Mouse (Mus musculus) MEL (cell line): Measurements from ENCODE around the gene Samd9l. TPM values are rescaled to one million over a fixed set of nuclear protein-coding genes. Genes with fewer than 3 reads are reported as not detected.
"Not testable (repeated sequence)": the region's sequence is repeated elsewhere in the genome, so short reads cannot be mapped to it uniquely, and the experiment has no call there.

ENCODE experiments used
- DNase-seq: peaks from one replicate; pipeline ENCODE4 v3.0.0; 2011; ENCODE audit warnings: low read depth, low spot score
- H3K27ac ChIP-seq: 2 replicates; pipeline ENCODE4 v1.5.1; 2012; ENCODE audit warnings: low read depth, mild to moderate bottlenecking, control low read depth, low read length, moderate library complexity; ENCODE audit not compliant: control insufficient read depth
- H3K27me3 ChIP-seq, 2 experiments: fragments of 150-350 bp in 1 of 2; sonication (generic) in 1 of 2; 2 replicates each; pipeline ENCODE4 v1.6.1; 2012; ENCODE audit warnings: low read length in 2 of 2, mild to moderate bottlenecking in 2 of 2, improper control_type of control experiment in 1 of 2, moderate library complexity in 1 of 2; ENCODE audit not compliant: insufficient read depth in 2 of 2, control insufficient read depth in 1 of 2
- H3K36me3 ChIP-seq, 2 experiments: 2 replicates each; pipeline ENCODE4 v1.6.1; 2012 to 2014; ENCODE audit warnings: low read length in 2 of 2, improper control_type of control experiment in 1 of 2, inconsistent platforms in 1 of 2, mild to moderate bottlenecking in 1 of 2; ENCODE audit not compliant: insufficient read depth in 2 of 2, control insufficient read depth in 1 of 2
- H3K4me1 ChIP-seq, 2 experiments: fragments of 150-350 bp in 1 of 2; sonication (generic) in 1 of 2; 2 replicates each; pipeline ENCODE4 v1.6.1; 2012; ENCODE audit warnings: low read length in 2 of 2, improper control_type of control experiment in 1 of 2, mild to moderate bottlenecking in 1 of 2; ENCODE audit not compliant: insufficient read depth in 2 of 2, control insufficient read depth in 1 of 2
- H3K4me3 ChIP-seq, 2 experiments: fragments of 150-350 bp in 1 of 2; sonication (generic) in 1 of 2; 2 replicates each; pipeline ENCODE4 v1.5.1; 2012; ENCODE audit warnings: low read depth in 2 of 2, low read length in 2 of 2, mild to moderate bottlenecking in 2 of 2, moderate library complexity in 2 of 2, control low read depth in 1 of 2, improper control_type of control experiment in 1 of 2; ENCODE audit not compliant: control insufficient read depth in 1 of 2, insufficient read depth in 1 of 2
- H3K79me2 ChIP-seq: 2 replicates; pipeline ENCODE4 v1.6.1; 2012; ENCODE audit warnings: mild to moderate bottlenecking, low read length, moderate library complexity; ENCODE audit not compliant: control insufficient read depth, poor library complexity, insufficient read depth
- H3K9ac ChIP-seq: 2 replicates; pipeline ENCODE4 v1.6.1; 2012; ENCODE audit warnings: low read depth, mild to moderate bottlenecking, control low read depth, low read length, moderate library complexity; ENCODE audit not compliant: control insufficient read depth, poor library complexity, severe bottlenecking
- H3K9me3 ChIP-seq: fragments of 150-350 bp; sonication (generic); replicated peaks from 2 replicates; pipeline ENCODE4 v1.6.1; 2012; ENCODE audit warnings: mild to moderate bottlenecking, low read length, improper control_type of control experiment, moderate library complexity; ENCODE audit not compliant: insufficient read depth
- BHLHE40 ChIP-seq: IDR thresholded peaks from 2 replicates; pipeline ENCODE4 v1.6.1; 2012; ENCODE audit warnings: low read depth, mild to moderate bottlenecking, inconsistent platforms, low read length, improper control_type of control experiment, borderline replicate concordance
- HCFC1 ChIP-seq: IDR thresholded peaks from 2 replicates; pipeline ENCODE4 v1.6.1; 2012; ENCODE audit warnings: low read depth, mild to moderate bottlenecking, inconsistent platforms, low read length, improper control_type of control experiment, moderate library complexity
- MAZ ChIP-seq: IDR thresholded peaks from 2 replicates; pipeline ENCODE4 v1.6.1; 2012; ENCODE audit warnings: low read depth, mild to moderate bottlenecking, inconsistent platforms, low read length, improper control_type of control experiment
- MXI1 ChIP-seq: IDR thresholded peaks from 2 replicates; pipeline ENCODE4 v1.6.1; 2011; ENCODE audit warnings: mild to moderate bottlenecking, low read depth, low read length, improper control_type of control experiment
- NELFE ChIP-seq: IDR thresholded peaks from 2 replicates; pipeline ENCODE4 v1.6.1; 2011; ENCODE audit warnings: low read depth, low read length, improper control_type of control experiment
- NRF1 ChIP-seq: IDR thresholded peaks from 2 replicates; pipeline ENCODE4 v1.6.1; 2014; ENCODE audit warnings: low read depth, mild to moderate bottlenecking, inconsistent platforms, low read length, improper control_type of control experiment, moderate library complexity; ENCODE audit not compliant: poor library complexity, insufficient read depth, severe bottlenecking
- POLR2AphosphoS2 ChIP-seq: IDR thresholded peaks from 2 replicates; pipeline ENCODE4 v1.6.1; 2011; ENCODE audit warnings: low read length, improper control_type of control experiment
- POLR2AphosphoS5 ChIP-seq: IDR thresholded peaks from 2 replicates; pipeline ENCODE4 v1.6.1; 2012; ENCODE audit warnings: low read depth, borderline replicate concordance, mild to moderate bottlenecking, inconsistent platforms, low read length, moderate library complexity, mixed read lengths
- RAD21 ChIP-seq: IDR thresholded peaks from 2 replicates; pipeline ENCODE4 v1.6.1; 2011; ENCODE audit warnings: mild to moderate bottlenecking, low read depth, low read length, improper control_type of control experiment
- SMC3 ChIP-seq: IDR thresholded peaks from 2 replicates; pipeline ENCODE4 v1.6.1; 2011; ENCODE audit warnings: low read depth, low read length, improper control_type of control experiment
- TAL1 ChIP-seq: IDR thresholded peaks from 2 replicates; pipeline ENCODE4 v1.6.1; 2012; ENCODE audit warnings: mild to moderate bottlenecking, inconsistent platforms, low read length, moderate library complexity, mixed read lengths
- TBP ChIP-seq: IDR thresholded peaks from 2 replicates; pipeline ENCODE4 v1.8.0; 2011; ENCODE audit warnings: low read depth, low read length, improper control_type of control experiment
- TCF12 ChIP-seq: IDR thresholded peaks from 2 replicates; pipeline ENCODE4 v1.6.1; 2014; ENCODE audit warnings: low read depth, mild to moderate bottlenecking, inconsistent platforms, low read length, improper control_type of control experiment, moderate library complexity
- UBTF ChIP-seq: IDR thresholded peaks from 2 replicates; pipeline ENCODE4 v1.6.1; 2012; ENCODE audit warnings: low read depth, mild to moderate bottlenecking, inconsistent platforms, low read length, improper control_type of control experiment, moderate library complexity, borderline replicate concordance; ENCODE audit not compliant: insufficient read depth
- ZC3H11A ChIP-seq: IDR thresholded peaks from 2 replicates; pipeline ENCODE4 v1.6.1; 2012; ENCODE audit warnings: low read depth, mild to moderate bottlenecking, inconsistent platforms, low read length, improper control_type of control experiment
- polyA plus RNA-seq, 2 experiments: library from polyadenylated mRNA; stranded (reverse) in 1 of 2; unstranded in 1 of 2; fragments of >175 nt in 1 of 2; fragments of >200 nt in 1 of 2; gene quantifications; 2 replicates each; pipeline versions ENCODE4 v1.2.1 to v1.2.4; 2012; ENCODE audit warnings: low replicate concordance in 2 of 2, low read depth in 1 of 2; ENCODE audit not compliant: insufficient read length in 2 of 2, insufficient read depth in 1 of 2, missing spikeins in 1 of 2
- total RNA-seq: library from RNA; depleted of rRNA; stranded (reverse); fragments of 300-350 nt; gene quantifications from 2 replicates; pipeline ENCODE4 v1.2.3, GENCODE M21; 2012

The Samd9l gene
- total and polyA plus RNA-seq, 3 experiments: 2.6 to 3.3 TPM; not detected in 1

GRCm38 (mm10) chr6:3384115-3384791 lies 15.1 kb downstream of the Samd9l start:
- DNase-seq, H3K9me3 ChIP-seq, H3K36me3 ChIP-seq, H3K9ac ChIP-seq, H3K27ac ChIP-seq, H3K27me3 ChIP-seq, H3K4me1 ChIP-seq, H3K79me2 ChIP-seq, H3K4me3 ChIP-seq: not testable (repeated sequence)

- Histone ChIP-seq H3K9ac (no peak overlapping the region), H3K9me3 (no peaks in the 10 kb centered on the region), H3K4me3 (no peak overlapping the region), H3K27me3 (no peaks in the 10 kb centered on the region), H3K4me1 (no peaks in the 10 kb centered on the region), H3K36me3 (no peaks in the 10 kb centered on the region), H3K79me2 (no peaks in the 10 kb centered on the region), H3K27ac (no peak overlapping the region)
- no peak for TF ChIP-seq NELFE
- no peak for TF ChIP-seq TBP
- TF ChIP-seq POLR2AphosphoS5: no peak
- DNase-seq: no peak
Observed at GRCm38 (mm10) chr6:3379146-3379545, 20.2 kb downstream of the Samd9l start.

- no peak for TF ChIP-seq NELFE
- TF ChIP-seq MXI1: no peak
- no peak for TF ChIP-seq TCF12
- no peak for TF ChIP-seq POLR2AphosphoS2
- no peak for TF ChIP-seq BHLHE40
- no peak for TF ChIP-seq TAL1
- no peak for TF ChIP-seq MAZ
- TF ChIP-seq HCFC1: no peak
- TF ChIP-seq TBP: no peak
- no peak for TF ChIP-seq SMC3
- no peak for TF ChIP-seq NRF1
- TF ChIP-seq UBTF: no peak
- no peak for TF ChIP-seq ZC3H11A
- no peak for TF ChIP-seq RAD21
Observed at GRCm38 (mm10) chr6:3376687-3377086, 22.7 kb downstream of the Samd9l start.

More at GRCm38 (mm10) chr6:3376687-3377086, 22.7 kb downstream of the Samd9l start:
- H3K27me3 ChIP-seq: no peaks in the 10 kb centered on the region
- H3K36me3 ChIP-seq: no peaks in the 10 kb centered on the region
- no peak overlapping the region for H3K9ac ChIP-seq
- no peaks in the 10 kb centered on the region for H3K4me1 ChIP-seq
- no peak for DNase-seq
- H3K79me2 ChIP-seq: no peaks in the 10 kb centered on the region
- H3K4me3 ChIP-seq: no peak overlapping the region
- no peak overlapping the region for H3K27ac ChIP-seq
- H3K9me3 ChIP-seq: no peaks in the 10 kb centered on the region
